Mouse (Mus musculus) kidney, embryonic 15.5 days (tissue): Measurements from ENCODE around the gene Lgr6. TPM values are rescaled to one million over a fixed set of nuclear protein-coding genes. Genes with fewer than 3 reads are reported as not detected.

Source experiments
- ATAC-seq: fragments of 200-750 bp; cut with Nextera tagmentation; replicated peaks from 2 replicates; pipeline ENCODE4 v1.8.0; 2017; ENCODE audit warnings: moderate TSS enrichment; ENCODE audit not compliant: low FRiP score
- H3K27ac ChIP-seq: fragments of 300-500 bp; sonication (generic); 2 replicates; pipeline ENCODE4 v1.5.1; 2015; ENCODE audit warnings: mild to moderate bottlenecking, inconsistent platforms
- H3K27me3 ChIP-seq: fragments of 300-500 bp; sonication (generic); 2 replicates; pipeline ENCODE4 v1.6.1; 2015; ENCODE audit warnings: inconsistent platforms
- H3K36me3 ChIP-seq: fragments of 300-500 bp; sonication (generic); 2 replicates; pipeline ENCODE4 v1.6.1; 2015; ENCODE audit warnings: inconsistent platforms
- H3K4me1 ChIP-seq: fragments of 300-500 bp; sonication (generic); 2 replicates; pipeline ENCODE4 v1.6.1; 2015; ENCODE audit warnings: inconsistent platforms
- H3K4me2 ChIP-seq: fragments of 300-500 bp; sonication (generic); 2 replicates; pipeline ENCODE4 v1.6.1; 2015; ENCODE audit warnings: moderate library complexity, mild to moderate bottlenecking, inconsistent platforms
- H3K4me3 ChIP-seq: fragments of 300-500 bp; sonication (generic); replicated peaks from 2 replicates; pipeline ENCODE4 v1.5.1; 2015; ENCODE audit warnings: mild to moderate bottlenecking, inconsistent platforms
- H3K9ac ChIP-seq: fragments of 300-500 bp; sonication (generic); 2 replicates; pipeline ENCODE4 v1.6.1; 2015; ENCODE audit warnings: mild to moderate bottlenecking, inconsistent platforms
- H3K9me3 ChIP-seq: fragments of 300-500 bp; sonication (generic); replicated peaks from 2 replicates; pipeline ENCODE4 v1.6.1; 2016; ENCODE audit warnings: inconsistent platforms
- WGBS: fragments of 180-500 bp; shearing (Covaris S2); methylation state at CpG from one replicate; pipeline ENCODE4 v1.1.7; 2015; ENCODE audit warnings: mixed read lengths; 5-methylcytosine and 5-hydroxymethylcytosine counted together
- polyA plus RNA-seq: library from polyadenylated mRNA; unstranded; fragments of >200 nt; fragmentation: Nextera tagmentation; extraction: Ambion mirVana; gene quantifications from 2 replicates; pipeline ENCODE4 v1.2.1, GENCODE M21; 2015

The Lgr6 gene
- 0.98 and 1.1 TPM in 2 replicates for polyA plus RNA-seq

DNA sequence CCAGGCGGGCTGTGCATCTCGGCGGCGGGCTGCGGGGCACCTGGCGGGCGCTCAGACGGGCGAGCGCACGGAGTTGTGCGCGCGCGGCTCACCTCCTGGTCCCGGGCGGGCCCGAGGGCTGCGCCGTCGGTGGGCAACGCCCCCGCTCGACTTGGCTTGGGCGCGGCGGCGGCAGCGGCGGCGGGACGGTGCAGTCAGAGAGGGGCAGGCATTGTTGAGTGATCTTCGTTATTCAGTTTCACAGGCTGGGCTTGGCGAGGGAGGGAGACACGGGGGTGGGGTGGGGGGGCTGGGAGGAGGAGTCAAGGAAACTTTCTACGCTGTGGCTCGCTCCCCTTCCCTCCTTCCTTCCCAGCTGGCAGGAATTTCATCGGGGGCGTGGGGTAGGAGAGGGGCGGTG lies at the start of gene Lgr6:
Gene Lgr6 (minus strand): TSS at position 153 of the 400 bp plus-strand sequence.
- peak; percentile 47 for ATAC-seq
- H3K9ac ChIP-seq: peak within 1 kb of the TSS; percentile 31; the same call in 1 of the 2 replicates
- peaks cover 21% of the 10 kb centered on the region for H3K4me1 ChIP-seq
- no peaks in the 10 kb centered on the region for H3K36me3 ChIP-seq
- no peak within 1 kb of the TSS for H3K27ac ChIP-seq
- H3K9me3 ChIP-seq: no peaks in the 10 kb centered on the region
- peak within 1 kb of the TSS; percentile 51 for H3K4me3 ChIP-seq
- peak within 1 kb of the TSS; percentile 88 for H3K4me2 ChIP-seq
- peaks cover 76% of the 10 kb centered on the region for H3K27me3 ChIP-seq
- under 1% methylated on average over 37 of the region's 40 CpGs for WGBS

DNA sequence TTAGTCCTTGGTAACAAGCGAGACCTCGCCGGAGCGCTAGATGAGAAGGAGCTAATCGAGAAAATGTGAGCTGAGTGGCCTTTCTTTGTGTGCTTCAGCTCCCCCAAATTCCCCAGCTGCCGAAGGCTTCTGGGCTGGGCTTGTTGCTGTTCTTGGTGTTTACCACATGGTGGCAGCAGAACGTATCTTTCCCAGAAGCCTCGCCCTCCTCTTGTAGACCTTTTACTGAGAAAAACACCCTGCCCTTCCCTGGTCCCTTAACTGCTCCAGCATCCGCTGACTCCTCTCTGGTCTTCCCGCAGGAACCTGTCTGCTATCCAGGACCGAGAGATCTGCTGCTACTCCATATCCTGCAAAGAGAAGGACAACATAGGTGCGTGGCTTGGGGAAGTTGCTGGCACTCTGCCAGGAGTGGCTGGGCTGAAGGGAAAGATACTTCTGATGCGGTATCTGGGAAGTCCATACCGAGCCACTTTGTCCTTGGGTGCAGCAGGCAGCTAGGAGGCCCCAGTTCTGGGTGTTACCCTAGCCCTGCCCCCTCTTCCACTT lies 49.4 kb upstream of the Lgr6 start:
- Histone ChIP-seq H3K9ac (peak overlapping the region; percentile 42), H3K4me3 (peak overlapping the region; percentile 31)
- WGBS: 4% methylated on average over 14 of the region's 14 CpGs

DNA sequence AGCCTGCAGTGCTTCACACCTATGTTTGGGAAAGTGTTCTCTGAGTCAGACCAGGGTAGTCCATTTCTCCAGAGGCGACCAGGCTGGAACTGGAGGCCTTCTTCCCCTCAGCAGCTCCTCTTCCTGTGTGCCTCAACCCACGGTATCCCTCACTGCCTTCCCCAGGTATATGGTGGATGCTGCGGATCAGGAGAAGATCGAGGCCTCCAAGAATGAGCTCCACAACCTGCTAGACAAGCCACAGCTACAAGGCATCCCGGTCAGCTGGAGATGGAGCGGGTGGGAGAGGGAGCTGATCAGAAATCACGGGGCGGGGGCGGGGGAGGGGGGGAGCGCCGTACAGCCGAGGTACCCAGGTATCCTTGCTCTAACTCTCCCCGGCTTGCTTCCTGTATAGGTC lies 48.9 kb upstream of the Lgr6 start:
- peak; percentile 22 for ATAC-seq
- peak overlapping the region; percentile 57 for H3K4me2 ChIP-seq
- peaks cover 31% of the 10 kb centered on the region for H3K36me3 ChIP-seq
- no peaks in the 10 kb centered on the region for H3K9me3 ChIP-seq
- peaks cover 16% of the 10 kb centered on the region for H3K4me1 ChIP-seq
- H3K9ac ChIP-seq: peak overlapping the region; percentile 42
- 24% methylated on average over 13 of the region's 13 CpGs for WGBS
- peak overlapping the region; percentile 31 for H3K4me3 ChIP-seq
- no peaks in the 10 kb centered on the region for H3K27me3 ChIP-seq
- peak overlapping the region; percentile 80 for H3K27ac ChIP-seq

More for the DNA sequence above, 49.4 kb upstream of the Lgr6 start:
- peak overlapping the region; percentile 80 for H3K27ac ChIP-seq
- H3K9me3 ChIP-seq: no peaks in the 10 kb centered on the region
- peak; percentile 70 for ATAC-seq
- H3K4me2 ChIP-seq: peak overlapping the region; percentile 57
- no peaks in the 10 kb centered on the region for H3K27me3 ChIP-seq
- H3K4me1 ChIP-seq: peaks cover 19% of the 10 kb centered on the region
- H3K36me3 ChIP-seq: peaks cover 31% of the 10 kb centered on the region

DNA sequence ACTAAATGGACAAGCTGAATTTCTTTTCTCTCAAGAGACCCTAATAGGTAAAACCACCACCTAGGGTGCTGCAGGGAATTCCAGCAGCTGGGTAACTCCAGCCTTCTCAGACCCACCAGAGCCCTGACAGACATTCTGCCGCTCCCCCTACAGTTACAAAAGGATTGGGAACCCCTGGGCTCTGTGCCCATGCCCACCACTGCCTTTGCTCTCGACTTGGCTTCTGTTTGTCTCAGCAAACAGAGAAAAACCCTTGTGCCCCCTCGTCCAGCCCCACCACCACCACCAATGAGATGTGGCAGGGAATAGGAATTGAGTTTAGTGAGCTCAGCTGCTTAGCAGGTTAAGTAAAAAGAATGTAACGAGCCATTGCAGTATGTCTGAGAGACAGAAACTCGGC lies 43.9 kb upstream of the Lgr6 start:
- H3K36me3 ChIP-seq: peaks cover 8% of the 10 kb centered on the region; the same call in 1 of the 2 replicates
- H3K9me3 ChIP-seq: no peaks in the 10 kb centered on the region

DNA sequence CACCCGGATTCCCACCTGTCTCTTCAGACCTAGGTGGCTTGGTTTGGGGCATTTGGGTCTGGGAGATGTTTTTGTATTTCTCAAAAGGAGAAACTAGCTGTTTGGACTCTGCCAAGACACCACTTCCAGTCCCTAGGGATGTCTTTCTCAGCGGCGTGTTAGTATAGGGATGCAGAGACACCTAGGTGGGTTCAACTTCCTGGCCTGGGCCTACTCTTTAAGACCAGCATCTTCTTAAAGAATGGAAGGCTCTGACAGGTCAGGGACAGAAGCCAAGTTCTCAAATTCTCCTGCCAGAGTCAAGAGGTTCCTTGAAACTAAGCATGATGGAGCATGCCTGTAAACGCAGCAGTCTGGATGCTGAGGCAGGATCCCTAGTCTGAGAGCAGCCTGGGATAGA lies 43.4 kb upstream of the Lgr6 start:
- ATAC-seq: no peak
- peak overlapping the region; percentile 75 for H3K4me3 ChIP-seq
- peaks cover 8% of the 10 kb centered on the region; the same call in 1 of the 2 replicates for H3K36me3 ChIP-seq
- WGBS: 73% methylated on average over 4 of the region's 4 CpGs
- H3K27ac ChIP-seq: no peak overlapping the region
- H3K9me3 ChIP-seq: no peaks in the 10 kb centered on the region
- H3K4me1 ChIP-seq: peaks cover 20% of the 10 kb centered on the region
- H3K9ac ChIP-seq: no peak overlapping the region
- H3K4me2 ChIP-seq: peak overlapping the region; percentile 81
- H3K27me3 ChIP-seq: peaks cover 16% of the 10 kb centered on the region; the same call in 1 of the 2 replicates

More for the DNA sequence above, 43.9 kb upstream of the Lgr6 start:
- no peak for ATAC-seq
- Histone ChIP-seq H3K4me2 (no peak overlapping the region), H3K27ac (no peak overlapping the region), H3K4me1 (peaks cover 23% of the 10 kb centered on the region), H3K27me3 (peaks cover 12% of the 10 kb centered on the region; the same call in 1 of the 2 replicates), H3K4me3 (no peak overlapping the region), H3K9ac (no peak overlapping the region)
- WGBS: 79% methylated on average over 5 of the region's 5 CpGs

DNA sequence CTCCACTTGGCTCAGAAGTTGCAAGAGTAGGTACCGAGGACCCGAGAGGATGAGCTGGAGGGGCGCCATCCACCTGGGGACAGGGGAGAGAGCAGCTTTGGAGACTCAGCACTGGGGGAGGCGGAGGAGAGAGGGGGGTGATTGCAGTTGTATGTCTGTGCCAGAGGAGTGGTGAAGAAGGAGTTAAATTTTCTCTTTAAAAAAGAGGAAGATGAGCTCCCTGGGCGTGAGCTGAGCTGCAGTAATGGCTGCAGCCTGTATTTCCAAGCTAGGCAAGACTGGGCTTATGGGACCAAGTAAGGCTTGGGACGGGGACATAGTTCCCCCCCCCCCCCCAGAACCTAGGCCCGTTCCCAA lies 42.6 kb upstream of the Lgr6 start:
- Histone ChIP-seq H3K4me1 (peaks cover 20% of the 10 kb centered on the region), H3K36me3 (peaks cover 7% of the 10 kb centered on the region; the same call in 1 of the 2 replicates), H3K9ac (peak overlapping the region; percentile 80), H3K4me3 (peak overlapping the region; percentile 75), H3K27me3 (peaks cover 16% of the 10 kb centered on the region; the same call in 1 of the 2 replicates), H3K9me3 (no peaks in the 10 kb centered on the region), H3K4me2 (peak overlapping the region; percentile 81), H3K27ac (peak overlapping the region; percentile 87)
- ATAC-seq: no peak; the same call in 1 of the 2 replicates
- WGBS: 3% methylated on average over 7 of the region's 7 CpGs

DNA sequence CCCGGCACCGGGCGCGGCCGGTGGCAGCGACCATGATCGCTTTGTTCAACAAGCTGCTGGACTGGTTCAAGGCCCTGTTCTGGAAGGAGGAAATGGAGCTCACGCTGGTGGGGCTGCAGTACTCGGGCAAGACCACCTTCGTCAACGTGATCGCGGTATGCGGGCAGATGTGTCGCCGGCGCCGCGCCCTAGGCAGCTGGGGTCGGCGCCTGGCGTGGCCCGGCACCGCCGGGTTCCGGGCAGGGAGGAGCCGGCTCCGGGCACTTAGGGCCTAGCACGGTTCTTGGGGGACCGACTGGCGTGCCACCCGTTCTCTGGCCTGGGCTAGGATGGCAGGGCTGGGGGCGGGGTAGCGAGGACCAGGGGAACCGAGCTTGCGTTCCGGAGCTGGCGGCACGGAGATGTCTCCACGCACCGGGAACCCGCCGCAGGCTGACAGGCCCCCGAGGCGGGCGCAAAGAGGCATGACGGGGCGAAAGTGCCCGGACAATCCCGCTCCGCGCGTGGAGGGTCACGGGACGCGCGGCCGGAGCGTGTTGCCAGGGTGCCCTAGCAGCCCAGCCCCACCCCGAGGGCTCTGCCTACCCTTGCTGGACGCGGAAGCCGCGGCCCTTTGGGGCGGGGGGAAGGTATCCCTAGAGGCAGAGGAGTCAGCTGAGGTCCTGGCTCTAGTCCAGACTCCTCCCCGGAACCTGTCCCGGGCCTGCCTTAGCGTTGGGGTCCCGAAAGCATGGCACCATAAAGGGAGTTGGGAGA lies 42.0 kb upstream of the Lgr6 start:
- peak overlapping the region; percentile 81 for H3K4me2 ChIP-seq
- H3K9me3 ChIP-seq: no peaks in the 10 kb centered on the region
- H3K36me3 ChIP-seq: peaks cover 1% of the 10 kb centered on the region; the same call in 1 of the 2 replicates
- peaks cover 20% of the 10 kb centered on the region for H3K4me1 ChIP-seq
- H3K4me3 ChIP-seq: peak overlapping the region; percentile 75
- WGBS: under 1% methylated on average over 67 of the region's 69 CpGs
- peaks cover 16% of the 10 kb centered on the region; the same call in 1 of the 2 replicates for H3K27me3 ChIP-seq
- H3K27ac ChIP-seq: peak overlapping the region; percentile 87
- peak overlapping the region; percentile 80 for H3K9ac ChIP-seq
- peak; percentile 78 for ATAC-seq

DNA sequence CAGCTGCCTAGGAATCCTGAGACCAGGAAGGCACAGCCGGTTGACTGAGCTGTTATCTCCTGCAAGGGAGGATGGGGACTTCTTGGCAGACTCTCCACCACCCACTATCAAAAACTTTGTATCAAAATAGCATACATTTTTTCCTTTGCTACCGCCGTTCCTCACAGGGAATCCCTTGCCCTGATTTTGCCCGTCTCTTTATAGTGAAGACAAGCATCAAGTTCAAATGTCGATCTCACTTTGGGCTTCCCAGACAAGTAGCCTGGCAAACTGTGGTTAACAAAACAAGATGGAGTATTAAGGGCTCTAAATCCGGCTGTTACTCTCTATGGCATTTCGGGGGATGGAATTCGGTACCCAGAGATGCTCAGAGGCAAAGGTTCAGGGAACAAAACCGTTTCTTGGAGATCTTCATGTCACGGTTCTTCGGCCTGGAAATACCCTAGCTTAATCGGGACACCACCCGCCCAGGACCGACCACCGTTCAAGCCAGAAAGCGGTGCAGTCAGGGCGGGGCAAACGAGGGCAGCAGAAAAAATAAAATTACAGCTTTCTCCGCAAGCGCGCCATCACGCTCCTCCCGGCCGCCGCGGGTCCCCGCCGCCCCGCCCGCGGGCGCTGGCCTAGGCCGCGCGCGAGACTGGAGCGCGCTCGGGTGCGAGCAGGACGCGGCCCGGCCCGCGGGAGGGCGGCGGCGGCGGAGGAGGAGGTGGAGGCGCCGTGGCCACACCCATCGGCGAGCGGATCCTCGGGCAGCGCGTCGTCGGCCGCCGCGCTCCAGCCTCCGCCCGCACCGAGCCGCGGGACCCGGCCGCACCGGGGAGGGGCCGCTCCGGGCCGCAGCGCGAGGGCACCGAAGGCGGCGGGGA lies 41.2 kb upstream of the Lgr6 start, which contains the start of gene Arl8a:
Gene Arl8a (plus strand): TSS at position 748 of the 869 bp plus-strand sequence.
- peak within 1 kb of the TSS; percentile 75 for H3K4me3 ChIP-seq
- H3K4me1 ChIP-seq: peaks cover 20% of the 10 kb centered on the region
- no peaks in the 10 kb centered on the region for H3K9me3 ChIP-seq
- WGBS: 1% methylated on average over 78 of the region's 78 CpGs
- no peaks in the 10 kb centered on the region for H3K36me3 ChIP-seq
- peak within 1 kb of the TSS; percentile 87 for H3K27ac ChIP-seq
- H3K4me2 ChIP-seq: peak within 1 kb of the TSS; percentile 81
- peak within 1 kb of the TSS; percentile 80 for H3K9ac ChIP-seq
- peak; percentile 85 for ATAC-seq
- H3K27me3 ChIP-seq: peaks cover 16% of the 10 kb centered on the region; the same call in 1 of the 2 replicates

DNA sequence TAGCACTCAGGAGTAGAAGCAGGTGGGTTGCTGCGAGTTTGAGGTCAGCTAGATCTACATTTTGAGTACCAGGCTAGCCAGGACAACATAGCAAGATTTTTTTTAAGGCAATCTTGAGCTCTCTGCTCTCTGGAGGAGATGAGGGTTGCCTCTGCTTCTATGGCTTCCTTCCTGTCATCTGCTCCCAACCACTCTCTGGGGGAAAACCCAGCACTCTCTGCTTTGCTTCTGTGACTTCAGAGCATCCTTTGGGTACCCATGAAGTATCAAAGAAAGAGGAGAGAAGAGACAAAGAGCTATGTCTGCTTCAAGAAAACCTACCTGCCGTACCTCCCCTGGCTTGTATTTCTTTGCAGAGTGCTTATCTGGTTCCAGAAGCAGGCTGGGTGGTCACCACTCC lies 38.9 kb upstream of the Lgr6 start:
- peaks cover 19% of the 10 kb centered on the region for H3K4me1 ChIP-seq
- no peaks in the 10 kb centered on the region for H3K9me3 ChIP-seq
- H3K36me3 ChIP-seq: no peaks in the 10 kb centered on the region
- no peak overlapping the region for H3K9ac ChIP-seq
- no peak overlapping the region for H3K27ac ChIP-seq
- H3K4me3 ChIP-seq: no peak overlapping the region
- WGBS: 78% methylated on average over 2 of the region's 2 CpGs
- ATAC-seq: no peak
- H3K4me2 ChIP-seq: no peak overlapping the region
- peaks cover 16% of the 10 kb centered on the region; the same call in 1 of the 2 replicates for H3K27me3 ChIP-seq

DNA sequence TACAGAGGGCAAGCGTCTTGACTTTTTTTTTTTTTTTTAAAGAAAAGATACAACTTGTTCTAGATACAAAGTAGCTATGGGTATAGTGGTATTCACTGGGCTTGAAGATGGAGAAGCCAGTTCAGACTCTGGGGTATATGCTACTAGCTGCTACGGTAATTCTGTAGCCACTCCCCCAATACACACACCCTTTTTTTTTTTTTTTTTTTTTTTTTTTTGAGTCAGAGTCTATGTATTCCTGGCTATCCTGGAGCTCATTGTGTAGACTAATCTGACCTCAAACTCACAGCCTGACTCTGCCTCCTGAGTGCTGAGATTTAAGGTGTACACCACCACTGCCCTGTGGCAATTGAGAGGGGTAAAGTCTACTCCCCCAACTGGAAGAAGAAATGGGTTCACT lies 37.4 kb upstream of the Lgr6 start:
- ATAC-seq: no peak
- no peak overlapping the region for H3K4me3 ChIP-seq
- 76% methylated on average over 2 of the region's 2 CpGs for WGBS
- H3K9me3 ChIP-seq: no peaks in the 10 kb centered on the region
- H3K9ac ChIP-seq: no peak overlapping the region
- no peak overlapping the region for H3K27ac ChIP-seq
- H3K27me3 ChIP-seq: peaks cover 16% of the 10 kb centered on the region; the same call in 1 of the 2 replicates
- H3K4me1 ChIP-seq: peaks cover 5% of the 10 kb centered on the region
- no peaks in the 10 kb centered on the region for H3K36me3 ChIP-seq
- no peak overlapping the region for H3K4me2 ChIP-seq

DNA sequence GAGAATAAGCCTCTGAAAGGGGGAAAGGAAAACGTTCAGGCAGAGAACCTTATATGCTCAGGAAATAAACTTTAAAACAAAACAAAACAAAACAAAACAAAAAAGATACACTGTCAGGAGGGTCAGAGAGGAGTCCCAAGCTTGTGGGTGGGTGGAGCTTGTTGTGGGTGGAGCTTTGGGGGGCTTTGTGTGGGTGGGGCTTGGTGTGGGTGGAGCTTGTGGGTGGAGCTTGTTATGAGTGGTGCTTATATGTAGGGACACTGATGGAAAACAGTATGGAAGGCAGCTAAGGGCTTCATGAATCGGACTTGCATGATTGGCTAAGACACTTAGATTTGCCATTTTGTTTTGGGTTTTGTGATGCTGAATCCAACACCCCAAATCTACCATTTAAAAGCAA lies 34.8 kb upstream of the Lgr6 start:
- Histone ChIP-seq H3K9ac (no peak overlapping the region), H3K4me1 (no peaks in the 10 kb centered on the region), H3K9me3 (no peaks in the 10 kb centered on the region), H3K4me3 (no peak overlapping the region), H3K36me3 (no peaks in the 10 kb centered on the region), H3K4me2 (no peak overlapping the region), H3K27me3 (peaks cover 10% of the 10 kb centered on the region; the same call in 1 of the 2 replicates), H3K27ac (no peak overlapping the region)
- WGBS: 74% methylated on average over 2 of the region's 2 CpGs
- ATAC-seq: no peak
